Mouse (Mus musculus) forebrain, postnatal 0 days (tissue): ENCODE measurements at regions not wholly inside any gene's neighbourhood (a gene's known extent, or its start where the extent isn't known, plus 50 kb on each side); places are given as distances from the start of the nearest gene placed in this dataset.

Experiments
- ATAC-seq: fragments of 200-750 bp; cut with Nextera tagmentation; 2 replicates; pipeline ENCODE4 v1.8.0; 2017; ENCODE audit warnings: mild to moderate bottlenecking, moderate library complexity
- DNase-seq: peaks from one replicate; pipeline ENCODE4 v3.0.0-alpha.2; 2015
- H3K27ac ChIP-seq: fragments of 300-500 bp; sonication (generic); 2 replicates; pipeline ENCODE4 v1.5.1; 2014; ENCODE audit warnings: low read depth, mild to moderate bottlenecking, antibody characterized with exemption, low read length, moderate library complexity, mixed read lengths
- H3K27me3 ChIP-seq: fragments of 300-500 bp; sonication (generic); 2 replicates; pipeline ENCODE4 v1.6.1; 2014; ENCODE audit warnings: mild to moderate bottlenecking, low read length, mixed read lengths; ENCODE audit not compliant: insufficient read depth
- H3K36me3 ChIP-seq: fragments of 300-500 bp; sonication (generic); 2 replicates; pipeline ENCODE4 v1.6.1; 2014; ENCODE audit warnings: mild to moderate bottlenecking, moderate library complexity; ENCODE audit not compliant: insufficient read depth
- H3K4me1 ChIP-seq: fragments of 300-500 bp; sonication (generic); 2 replicates; pipeline ENCODE4 v1.6.1; 2014; ENCODE audit warnings: antibody characterized with exemption; ENCODE audit not compliant: insufficient read depth
- H3K4me2 ChIP-seq: fragments of 300-500 bp; sonication (generic); 2 replicates; pipeline ENCODE4 v1.6.1; 2014; ENCODE audit warnings: low read depth, mild to moderate bottlenecking, moderate library complexity
- H3K4me3 ChIP-seq: fragments of 300-500 bp; sonication (generic); 2 replicates; pipeline ENCODE4 v1.5.1; 2014; ENCODE audit warnings: low read depth, low read length, mixed read lengths
- H3K9ac ChIP-seq: fragments of 300-500 bp; sonication (generic); 2 replicates; pipeline ENCODE4 v1.6.1; 2014; ENCODE audit warnings: mild to moderate bottlenecking
- H3K9me3 ChIP-seq: fragments of 300-500 bp; sonication (generic); 2 replicates; pipeline ENCODE4 v1.6.1; 2016; ENCODE audit warnings: low read length
- CTCF ChIP-seq: sonication (generic); IDR thresholded peaks from 2 replicates; pipeline ENCODE4 v1.5.1; 2016; ENCODE audit warnings: antibody characterized with exemption, control low read depth, low read depth
- WGBS: fragments of 180-500 bp; shearing (Covaris S2); extraction: QIAGEN DNeasy Blood & Tissue Kit; methylation state at CpG from one replicate; pipeline ENCODE4 v1.1.7; 2014; 5-methylcytosine and 5-hydroxymethylcytosine counted together

- Histone ChIP-seq H3K36me3 (no peaks in the 10 kb centered on the region), H3K4me1 (no peaks in the 10 kb centered on the region), H3K4me3 (no peak overlapping the region), H3K9me3 (no peaks in the 10 kb centered on the region), H3K9ac (no peak overlapping the region), H3K27ac (no peak overlapping the region), H3K27me3 (no peaks in the 10 kb centered on the region), H3K4me2 (no peak overlapping the region)
- DNase-seq = no peak
- WGBS = 81% methylated on average over 2 of the region's 2 CpGs
- no peak for ATAC-seq
- TF ChIP-seq CTCF = no peak
Measured at GRCm38 (mm10) chr3:148158533-148158932, 831.8 kb downstream of the Adgrl2 start.

- Histone ChIP-seq H3K36me3 (no peaks in the 10 kb centered on the region), H3K4me1 (no peaks in the 10 kb centered on the region), H3K9me3 (no peaks in the 10 kb centered on the region), H3K4me2 (no peak overlapping the region), H3K27ac (no peak overlapping the region), H3K27me3 (no peaks in the 10 kb centered on the region), H3K9ac (no peak overlapping the region), H3K4me3 (no peak overlapping the region)
- DNase-seq = no peak
- no peak for ATAC-seq
- WGBS = 65% methylated on average over 2 of the region's 2 CpGs
- no peak for TF ChIP-seq CTCF
Measured at GRCm38 (mm10) chr3:148143776-148144175, 846.6 kb downstream of the Adgrl2 start.

DNA sequence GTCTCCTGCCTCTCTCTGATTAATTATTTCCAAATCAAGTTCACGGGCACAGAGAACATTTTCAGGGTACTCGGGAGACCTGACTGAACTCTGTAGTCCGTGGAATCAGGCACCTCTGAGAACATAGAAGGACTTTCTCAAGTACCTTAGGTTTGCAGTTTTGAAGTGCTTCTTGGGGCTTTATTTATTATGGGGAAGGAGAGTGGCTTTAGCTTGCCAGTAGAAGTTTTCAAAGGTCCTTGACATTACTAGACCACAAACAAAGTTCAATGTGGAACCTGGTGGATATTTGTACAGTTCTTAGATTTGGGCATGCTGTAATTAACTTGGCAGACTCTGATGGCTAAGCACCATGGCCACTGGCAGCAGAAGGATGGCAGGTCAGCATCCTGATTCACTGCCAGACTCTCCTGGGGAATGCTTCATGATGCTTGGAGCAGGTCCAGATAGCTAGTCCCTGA lies 853.5 kb downstream of the Adgrl2 start:
- H3K9ac ChIP-seq = no peak overlapping the region
- DNase-seq = no peak
- WGBS = 65% methylated on average over 3 of the region's 3 CpGs
- no peak overlapping the region for H3K4me2 ChIP-seq
- TF ChIP-seq CTCF = no peak
- no peak overlapping the region for H3K27ac ChIP-seq
- no peak overlapping the region for H3K4me3 ChIP-seq
- no peaks in the 10 kb centered on the region for H3K4me1 ChIP-seq
- H3K9me3 ChIP-seq = no peaks in the 10 kb centered on the region
- ATAC-seq = no peak
- H3K27me3 ChIP-seq = no peaks in the 10 kb centered on the region
- no peaks in the 10 kb centered on the region for H3K36me3 ChIP-seq

GRCm38 (mm10) chr3:148134646-148135045 lies 855.7 kb downstream of the Adgrl2 start:
- Histone ChIP-seq H3K27me3 (no peaks in the 10 kb centered on the region), H3K9me3 (no peaks in the 10 kb centered on the region), H3K36me3 (no peaks in the 10 kb centered on the region), H3K27ac (no peak overlapping the region), H3K9ac (no peak overlapping the region), H3K4me2 (no peak overlapping the region), H3K4me1 (no peaks in the 10 kb centered on the region), H3K4me3 (no peak overlapping the region)
- no peak for TF ChIP-seq CTCF
- DNase-seq = no peak
- no peak for ATAC-seq
- 91% methylated on average over 2 of the region's 2 CpGs for WGBS

DNA sequence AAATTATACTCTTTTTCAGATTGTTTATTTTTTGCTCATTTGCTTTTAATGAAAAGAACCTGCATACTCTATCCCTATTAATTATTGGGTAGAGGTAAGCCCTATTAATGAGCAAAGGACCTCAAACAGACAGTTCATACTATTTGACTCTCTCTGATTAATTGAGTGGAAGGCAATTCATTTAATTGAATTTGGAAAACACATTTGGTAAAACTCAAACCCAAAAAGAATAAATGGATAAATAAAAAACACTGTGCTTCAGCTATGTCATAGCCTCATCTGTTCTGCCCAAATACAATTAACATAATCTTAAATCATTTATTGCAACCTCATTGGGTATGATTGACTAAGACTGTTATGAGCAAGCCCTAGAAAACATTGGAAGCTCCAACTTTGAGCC lies 874.8 kb downstream of the Adgrl2 start:
- no peaks in the 10 kb centered on the region for H3K27me3 ChIP-seq
- H3K27ac ChIP-seq = no peak overlapping the region
- ATAC-seq (no peak), DNase-seq (no peak)
- no peaks in the 10 kb centered on the region for H3K36me3 ChIP-seq
- no peak overlapping the region for H3K9ac ChIP-seq
- no peak overlapping the region for H3K4me2 ChIP-seq
- TF ChIP-seq CTCF = no peak
- H3K9me3 ChIP-seq = no peaks in the 10 kb centered on the region; the same call in 1 of the 2 replicates
- H3K4me3 ChIP-seq = no peak overlapping the region
- no peaks in the 10 kb centered on the region for H3K4me1 ChIP-seq

DNA sequence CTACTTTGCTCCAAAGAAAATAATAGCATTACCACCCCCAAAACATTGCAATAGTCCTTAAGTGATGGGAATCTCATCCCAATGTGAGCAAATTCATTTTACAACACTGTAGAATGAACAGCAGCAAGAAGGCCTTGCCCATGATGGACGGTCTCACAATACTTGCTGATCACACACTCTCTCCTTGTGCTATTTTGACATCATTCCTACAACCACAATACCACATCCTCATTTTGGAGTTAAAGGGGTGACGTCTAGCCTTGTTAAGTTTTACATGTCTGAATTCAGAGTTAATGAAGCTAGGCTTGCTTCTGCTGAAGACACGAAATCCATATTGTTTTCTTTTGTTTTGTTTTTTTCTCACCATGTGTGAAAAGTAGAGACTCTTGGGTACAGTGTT lies 878.2 kb downstream of the Adgrl2 start:
- WGBS = 68% methylated on average over 3 of the region's 3 CpGs
- TF ChIP-seq CTCF = no peak
- Histone ChIP-seq H3K4me1 (no peaks in the 10 kb centered on the region), H3K36me3 (no peaks in the 10 kb centered on the region), H3K9ac (no peak overlapping the region), H3K27me3 (no peaks in the 10 kb centered on the region), H3K9me3 (no peaks in the 10 kb centered on the region; the same call in 1 of the 2 replicates), H3K27ac (no peak overlapping the region), H3K4me2 (no peak overlapping the region), H3K4me3 (no peak overlapping the region)
- no peak for ATAC-seq
- DNase-seq = no peak

DNA sequence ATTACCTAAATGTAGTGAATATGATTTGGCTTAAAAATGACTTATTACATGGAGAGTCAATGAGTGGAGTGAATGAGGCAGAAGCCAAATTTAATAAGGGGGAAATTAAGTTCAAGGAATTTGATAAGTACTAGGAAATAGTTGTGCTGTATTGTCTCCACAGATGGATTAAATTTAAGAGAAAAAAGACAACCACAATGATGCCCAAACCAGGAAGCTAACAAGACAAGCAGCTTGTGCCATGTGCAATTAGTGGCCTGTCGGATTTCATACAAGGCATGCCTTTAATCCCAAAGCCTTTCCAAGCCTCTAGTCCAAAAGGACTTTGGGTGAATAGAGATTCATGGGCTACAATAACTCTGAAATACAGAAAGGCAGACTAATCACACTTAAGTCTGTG lies 883.3 kb downstream of the Adgrl2 start:
- no peak for DNase-seq
- H3K27me3 ChIP-seq = no peaks in the 10 kb centered on the region
- 20% methylated on average over 1 of the region's 1 CpGs for WGBS

DNA sequence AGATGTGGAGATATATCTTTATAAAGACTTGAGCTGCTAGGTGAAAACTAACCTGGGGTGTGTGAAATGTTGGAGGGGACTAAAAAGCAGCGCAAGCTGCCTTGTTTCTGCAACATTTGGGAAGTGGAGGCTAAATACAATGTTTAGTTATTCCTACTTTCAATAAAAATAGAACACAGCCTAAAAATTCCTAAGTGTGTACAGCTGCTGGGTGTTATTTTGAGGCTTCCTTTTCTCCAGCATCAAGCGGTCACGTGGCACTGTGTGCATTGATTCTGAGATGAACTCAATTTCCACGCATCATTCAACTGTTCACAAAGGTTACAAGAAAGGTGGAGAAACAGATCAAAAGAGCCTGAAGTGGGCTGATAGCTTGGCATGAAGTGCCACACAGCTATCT lies 896.4 kb downstream of the Adgrl2 start:
- H3K9me3 ChIP-seq = no peaks in the 10 kb centered on the region
- H3K4me2 ChIP-seq = no peak overlapping the region
- H3K36me3 ChIP-seq = no peaks in the 10 kb centered on the region
- DNase-seq (no peak), ATAC-seq (no peak)
- H3K4me1 ChIP-seq = no peaks in the 10 kb centered on the region
- no peak for TF ChIP-seq CTCF
- WGBS = 77% methylated on average over 4 of the region's 4 CpGs
- H3K4me3 ChIP-seq = no peak overlapping the region
- H3K27me3 ChIP-seq = no peaks in the 10 kb centered on the region
- H3K9ac ChIP-seq = no peak overlapping the region
- no peak overlapping the region for H3K27ac ChIP-seq

More for the DNA sequence above, 883.3 kb downstream of the Adgrl2 start:
- Histone ChIP-seq H3K27ac (no peak overlapping the region), H3K9me3 (no peaks in the 10 kb centered on the region; the same call in 1 of the 2 replicates), H3K4me3 (no peak overlapping the region), H3K9ac (no peak overlapping the region), H3K4me1 (no peaks in the 10 kb centered on the region), H3K4me2 (no peak overlapping the region), H3K36me3 (no peaks in the 10 kb centered on the region)
- ATAC-seq = no peak
- no peak for TF ChIP-seq CTCF
